Mouse (Mus musculus) liver, postnatal 0 days (tissue): ENCODE measurements around the gene Slc4a4. TPM values are rescaled to one million over a fixed set of nuclear protein-coding genes. Genes with fewer than 3 reads are reported as not detected.

Experiments
- ATAC-seq: fragments of 200-750 bp; cut with Nextera tagmentation; 2 replicates; pipeline ENCODE4 v1.8.0; 2017; ENCODE audit warnings: mild to moderate bottlenecking, moderate library complexity
- DNase-seq: peaks from one replicate; pipeline ENCODE4 v3.0.0-alpha.2; 2016
- H3K27ac ChIP-seq: fragments of 300-500 bp; sonication (generic); 2 replicates; pipeline ENCODE4 v1.5.1; 2014; ENCODE audit warnings: antibody characterized with exemption, moderate library complexity, mild to moderate bottlenecking, low read depth
- H3K27me3 ChIP-seq: fragments of 300-500 bp; sonication (generic); 2 replicates; pipeline ENCODE4 v1.6.1; 2014; ENCODE audit warnings: low read length, control low read depth, mixed read lengths; ENCODE audit not compliant: insufficient read depth
- H3K36me3 ChIP-seq: fragments of 300-500 bp; sonication (generic); replicated peaks from 2 replicates; pipeline ENCODE4 v1.6.1; 2014; ENCODE audit warnings: mild to moderate bottlenecking, control low read depth, low read length, moderate library complexity, mixed read lengths; ENCODE audit not compliant: insufficient read depth
- H3K4me1 ChIP-seq: fragments of 300-500 bp; sonication (generic); 2 replicates; pipeline ENCODE4 v1.6.1; 2014; ENCODE audit warnings: antibody characterized with exemption, mild to moderate bottlenecking, control low read depth; ENCODE audit not compliant: insufficient read depth
- H3K4me2 ChIP-seq: fragments of 300-500 bp; sonication (generic); 2 replicates; pipeline ENCODE4 v1.6.1; 2014; ENCODE audit warnings: low read depth, mild to moderate bottlenecking, low read length, moderate library complexity, mixed read lengths
- H3K4me3 ChIP-seq: fragments of 300-500 bp; sonication (generic); 2 replicates; pipeline ENCODE4 v1.5.1; 2014; ENCODE audit warnings: low read depth, low read length
- H3K9ac ChIP-seq: fragments of 300-500 bp; sonication (generic); replicated peaks from 2 replicates; pipeline ENCODE4 v1.6.1; 2014; ENCODE audit warnings: mild to moderate bottlenecking, moderate library complexity
- H3K9me3 ChIP-seq: fragments of 300-500 bp; sonication (generic); 2 replicates; pipeline ENCODE4 v1.6.1; 2016; ENCODE audit warnings: mild to moderate bottlenecking, control low read depth, low read length, mixed read lengths
- CTCF ChIP-seq: sonication (generic); IDR thresholded peaks from 2 replicates; pipeline ENCODE4 v1.5.1; 2016; ENCODE audit warnings: antibody characterized with exemption, low read depth
- EP300 ChIP-seq: IDR thresholded peaks from 2 replicates; pipeline ENCODE4 v1.6.1; 2016; ENCODE audit warnings: antibody characterized with exemption, low read depth, mild to moderate bottlenecking
- WGBS: fragments of 180-500 bp; shearing (Covaris S2); extraction: QIAGEN DNeasy Blood & Tissue Kit; methylation state at CpG from one replicate; pipeline ENCODE4 v1.1.7; 2014; ENCODE audit not compliant: insufficient replicate concordance; 5-methylcytosine and 5-hydroxymethylcytosine counted together
- polyA plus RNA-seq: library from polyadenylated mRNA; unstranded; fragments of >200 nt; fragmentation: Nextera tagmentation; extraction: Ambion mirVana; gene quantifications from 2 replicates; pipeline ENCODE4 v1.2.1, GENCODE M21; 2015

The Slc4a4 gene
- polyA plus RNA-seq, 1 experiment from 2014 or later = 4.1 TPM

GRCm38 (mm10) chr5:88862794-88863193 is 23.8 kb upstream of the Slc4a4 start:
- Histone ChIP-seq H3K4me2 (no peak overlapping the region), H3K4me3 (no peak overlapping the region), H3K4me1 (no peaks in the 10 kb centered on the region), H3K36me3 (no peaks in the 10 kb centered on the region), H3K27ac (no peak overlapping the region), H3K9ac (no peak overlapping the region), H3K27me3 (no peaks in the 10 kb centered on the region), H3K9me3 (no peaks in the 10 kb centered on the region)
- 78% methylated on average over 2 of the region's 2 CpGs for WGBS
- no peak for TF ChIP-seq EP300
- no peak for TF ChIP-seq CTCF
- ATAC-seq (no peak), DNase-seq (no peak)

GRCm38 (mm10) chr5:88884101-88884500 is 2.5 kb upstream of the Slc4a4 start:
- TF ChIP-seq EP300 (no peak), CTCF (peak; percentile 68)
- DNase-seq (peak; percentile 41), ATAC-seq (no peak)
- no peaks in the 10 kb centered on the region for H3K36me3 ChIP-seq
- no peak overlapping the region for H3K9ac ChIP-seq
- H3K4me2 ChIP-seq = no peak overlapping the region
- H3K9me3 ChIP-seq = no peaks in the 10 kb centered on the region
- H3K27me3 ChIP-seq = peaks cover 19% of the 10 kb centered on the region
- H3K4me1 ChIP-seq = 0 out of 2 replicates have a peak, but pooled peaks cover 2% of the 10 kb centered on the region
- no peak overlapping the region for H3K4me3 ChIP-seq
- H3K27ac ChIP-seq = no peak overlapping the region
- WGBS = 15% methylated on average over 3 of the region's 3 CpGs

GRCm38 (mm10) chr5:88885503-88885902 is 1.1 kb upstream of the Slc4a4 start:
- no peaks in the 10 kb centered on the region for H3K36me3 ChIP-seq
- DNase-seq (no peak), ATAC-seq (no peak)
- peaks cover 19% of the 10 kb centered on the region for H3K27me3 ChIP-seq
- 69% methylated on average over 3 of the region's 3 CpGs for WGBS
- 0 out of 2 replicates have a peak, but pooled peaks cover 2% of the 10 kb centered on the region for H3K4me1 ChIP-seq
- no peak overlapping the region for H3K9ac ChIP-seq
- H3K9me3 ChIP-seq = no peaks in the 10 kb centered on the region
- no peak overlapping the region for H3K27ac ChIP-seq
- H3K4me2 ChIP-seq = no peak overlapping the region
- H3K4me3 ChIP-seq = no peak overlapping the region
- no peak for TF ChIP-seq CTCF
- TF ChIP-seq EP300 = no peak

GRCm38 (mm10) chr5:88885944-88886343 is 674 bp upstream of the Slc4a4 start:
- WGBS = 52% methylated on average over 5 of the region's 5 CpGs
- Histone ChIP-seq H3K4me3 (peak overlapping the region; percentile 68; the same call in 1 of the 2 replicates), H3K9ac (peak overlapping the region; percentile 68; the same call in 1 of the 2 replicates)

GRCm38 (mm10) chr5:88886349-88886667 is 310 bp upstream of the Slc4a4 start:
- TF ChIP-seq EP300 (no peak), CTCF (no peak)
- no peaks in the 10 kb centered on the region for H3K36me3 ChIP-seq
- peak overlapping the region; percentile 79 for H3K4me2 ChIP-seq
- H3K4me3 ChIP-seq = peak overlapping the region; percentile 68
- 0 out of 2 replicates have a peak, but pooled peaks cover 2% of the 10 kb centered on the region for H3K4me1 ChIP-seq
- no peak overlapping the region for H3K27ac ChIP-seq
- DNase-seq = no peak
- no peaks in the 10 kb centered on the region for H3K9me3 ChIP-seq
- peak overlapping the region; percentile 68 for H3K9ac ChIP-seq
- no peak; the same call in 1 of the 2 replicates for ATAC-seq
- WGBS = under 1% methylated on average over 14 of the region's 14 CpGs
- peaks cover 19% of the 10 kb centered on the region for H3K27me3 ChIP-seq

More at GRCm38 (mm10) chr5:88885944-88886343, 674 bp upstream of the Slc4a4 start:
- Histone ChIP-seq H3K27ac (no peak overlapping the region), H3K36me3 (no peaks in the 10 kb centered on the region), H3K4me1 (0 out of 2 replicates have a peak, but pooled peaks cover 2% of the 10 kb centered on the region), H3K9me3 (no peaks in the 10 kb centered on the region), H3K4me2 (peak overlapping the region; percentile 79; the same call in 1 of the 2 replicates), H3K27me3 (peaks cover 19% of the 10 kb centered on the region)
- ATAC-seq (no peak), DNase-seq (no peak)
- no peak for TF ChIP-seq CTCF
- no peak for TF ChIP-seq EP300

- DNase-seq (peak; percentile 32), ATAC-seq (peak; percentile 1)
- Histone ChIP-seq H3K9me3 (no peaks in the 10 kb centered on the region), H3K4me3 (peak overlapping the region; percentile 68), H3K36me3 (no peaks in the 10 kb centered on the region), H3K27me3 (peaks cover 19% of the 10 kb centered on the region), H3K9ac (peak overlapping the region; percentile 68), H3K4me2 (peak overlapping the region; percentile 79), H3K27ac (no peak overlapping the region), H3K4me1 (0 out of 2 replicates have a peak, but pooled peaks cover 2% of the 10 kb centered on the region)
- 2% methylated on average over 26 of the region's 29 CpGs for WGBS
- TF ChIP-seq EP300 = no peak
- TF ChIP-seq CTCF = no peak
These were observed 1.2 kb downstream of the Slc4a4 start for GRCm38 (mm10) chr5:88887556-88888412.
